Mouse (Mus musculus) spleen, adult 2 months (tissue): Measurements from ENCODE around the gene Krt4. TPM values are rescaled to one million over a fixed set of nuclear protein-coding genes. Genes with fewer than 3 reads are reported as not detected.

Source experiments
- DNase-seq, 2 experiments: peaks; one replicate each; pipeline versions ENCODE4 v3.0.0 to v3.0.0-alpha.2; 2012 to 2021; ENCODE audit warnings: low spot score in 2 of 2, low read depth in 1 of 2
- H3K27ac ChIP-seq: fragments of 200-500 bp; 2 replicates; pipeline ENCODE4 v1.5.1; 2012; ENCODE audit warnings: low read length, inconsistent platforms; ENCODE audit not compliant: insufficient read depth
- H3K27me3 ChIP-seq: fragments of 200-500 bp; 2 replicates; pipeline ENCODE4 v1.6.1; 2012; ENCODE audit warnings: mild to moderate bottlenecking, moderate library complexity, low read length, inconsistent platforms; ENCODE audit not compliant: control insufficient read depth, insufficient read depth
- H3K36me3 ChIP-seq: fragments of 200-500 bp; 2 replicates; pipeline ENCODE4 v1.6.1; 2012; ENCODE audit warnings: mild to moderate bottlenecking, low read length, inconsistent platforms; ENCODE audit not compliant: control insufficient read depth, insufficient read depth
- H3K4me1 ChIP-seq: fragments of 200-500 bp; 2 replicates; pipeline ENCODE4 v1.6.1; 2011; ENCODE audit warnings: inconsistent platforms; ENCODE audit not compliant: control insufficient read depth, insufficient read depth, insufficient read length
- H3K4me3 ChIP-seq: fragments of 200-500 bp; 2 replicates; pipeline ENCODE4 v1.5.1; 2011; ENCODE audit warnings: mild to moderate bottlenecking, inconsistent platforms; ENCODE audit not compliant: insufficient read depth, insufficient read length; ENCODE audit errors: extremely low read depth
- CTCF ChIP-seq: fragments of 200-500 bp; IDR thresholded peaks from 2 replicates; pipeline ENCODE4 v1.5.1; 2011; ENCODE audit warnings: mild to moderate bottlenecking, inconsistent platforms; ENCODE audit not compliant: insufficient read depth, insufficient read length, insufficient replicate concordance; ENCODE audit errors: extremely low read depth
- POLR2A ChIP-seq: fragments of 200-500 bp; IDR thresholded peaks from 2 replicates; pipeline ENCODE4 v1.6.1; 2011; ENCODE audit warnings: low read depth, low read length, inconsistent platforms
- WGBS: fragments of 180-500 bp; shearing (Covaris S2); methylation state at CpG from one replicate; pipeline ENCODE4 v1.1.7; 2018; 5-methylcytosine and 5-hydroxymethylcytosine counted together
- polyA plus RNA-seq: library from polyadenylated mRNA; depleted of rRNA; stranded (reverse); fragments of >200 nt; gene quantifications from 2 replicates; pipeline ENCODE4 v1.2.3, GENCODE M21; 2012; rRNA removed

The Krt4 gene
- 0.05 TPM in 1 of 2 replicates, not detected in the other for polyA plus RNA-seq

GRCm38 (mm10) chr15:101924635-101925034 is at the start of gene Krt4:
Gene Krt4, minus strand, starts transcription at chr15:101924735.
- Histone ChIP-seq H3K27ac (no peak within 1 kb of the TSS), H3K36me3 (no peaks in the 10 kb centered on the region), H3K4me1 (no peaks in the 10 kb centered on the region), H3K4me3 (no peak within 1 kb of the TSS), H3K27me3 (peaks cover 1% of the 10 kb centered on the region; the same call in 1 of the 2 replicates)
- TF ChIP-seq POLR2A = no peak
- TF ChIP-seq CTCF = no peak
- WGBS = 82% methylated on average over 11 of the region's 11 CpGs
- DNase-seq = no peak

GRCm38 (mm10) chr15:101973414-101974077 is 49.0 kb upstream of the Krt4 start:
- 19% methylated on average over 15 of the region's 15 CpGs for WGBS
- Histone ChIP-seq H3K27me3 (no peaks in the 10 kb centered on the region), H3K4me1 (peaks cover 7% of the 10 kb centered on the region), H3K4me3 (no peak overlapping the region), H3K36me3 (no peaks in the 10 kb centered on the region), H3K27ac (0 out of 2 replicates have a peak overlapping the region, but pooled peaks have one; percentile 15)
- DNase-seq = peak; percentile 30 to 54
- TF ChIP-seq POLR2A (no peak), CTCF (peak; percentile 53; the same call in 1 of the 2 replicates)

GRCm38 (mm10) chr15:101970536-101970935 is 46.0 kb upstream of the Krt4 start:
- Histone ChIP-seq H3K4me3 (no peak overlapping the region), H3K4me1 (no peaks in the 10 kb centered on the region), H3K27ac (no peak overlapping the region), H3K36me3 (no peaks in the 10 kb centered on the region), H3K27me3 (no peaks in the 10 kb centered on the region)
- 38% methylated on average over 3 of the region's 6 CpGs for WGBS
- no peak for TF ChIP-seq CTCF
- TF ChIP-seq POLR2A = no peak
- DNase-seq = no peak

GRCm38 (mm10) chr15:101966808-101967207 is 42.3 kb upstream of the Krt4 start:
- WGBS = 87% methylated on average over 8 of the region's 8 CpGs
- H3K4me1 ChIP-seq = no peaks in the 10 kb centered on the region
- H3K36me3 ChIP-seq = no peaks in the 10 kb centered on the region
- H3K27me3 ChIP-seq = no peaks in the 10 kb centered on the region
- TF ChIP-seq CTCF (no peak), POLR2A (no peak)
- DNase-seq = no peak
- H3K4me3 ChIP-seq = no peak overlapping the region
- H3K27ac ChIP-seq = no peak overlapping the region

- 85% methylated on average over 3 of the region's 3 CpGs for WGBS
- TF ChIP-seq POLR2A = no peak
- TF ChIP-seq CTCF = no peak
These were observed 34.4 kb upstream of the Krt4 start for GRCm38 (mm10) chr15:101958891-101959290.

GRCm38 (mm10) chr15:101954187-101954586 is 29.7 kb upstream of the Krt4 start, which contains the start of gene Krt78:
Gene Krt78, minus strand, starts transcription at chr15:101954287.
- no peak for DNase-seq
- Histone ChIP-seq H3K27ac (no peak within 1 kb of the TSS), H3K27me3 (no peaks in the 10 kb centered on the region), H3K4me3 (no peak within 1 kb of the TSS), H3K4me1 (no peaks in the 10 kb centered on the region), H3K36me3 (no peaks in the 10 kb centered on the region)
- WGBS = 81% methylated on average over 9 of the region's 9 CpGs
- TF ChIP-seq CTCF (no peak), POLR2A (no peak)

More at GRCm38 (mm10) chr15:101958891-101959290, 34.4 kb upstream of the Krt4 start:
- DNase-seq = no peak
- no peaks in the 10 kb centered on the region for H3K27me3 ChIP-seq
- H3K4me1 ChIP-seq = no peaks in the 10 kb centered on the region
- H3K27ac ChIP-seq = no peak overlapping the region
- no peaks in the 10 kb centered on the region for H3K36me3 ChIP-seq
- no peak overlapping the region for H3K4me3 ChIP-seq

- no peaks in the 10 kb centered on the region for H3K36me3 ChIP-seq
- H3K4me3 ChIP-seq = no peak overlapping the region
- no peak overlapping the region for H3K27ac ChIP-seq
- 83% methylated on average over 7 of the region's 7 CpGs for WGBS
- no peak for TF ChIP-seq CTCF
- no peak for TF ChIP-seq POLR2A
- no peaks in the 10 kb centered on the region for H3K27me3 ChIP-seq
- DNase-seq = no peak
- no peaks in the 10 kb centered on the region for H3K4me1 ChIP-seq
These were observed 28.4 kb upstream of the Krt4 start for GRCm38 (mm10) chr15:101952733-101953474.
